Mouse (Mus musculus) frontal cortex, postnatal 25 days (tissue): ENCODE measurements around the gene Magea1.
"Not testable (repeated sequence)": the region's sequence is repeated elsewhere in the genome, so short reads cannot be mapped to it uniquely, and the experiment has no call there.

ENCODE experiments used
- DNase-seq, 2 experiments: peaks; one replicate each; pipeline ENCODE4 v3.0.0; 2022; ENCODE audit warnings: low spot score in 2 of 2

Gene Magea1

DNA sequence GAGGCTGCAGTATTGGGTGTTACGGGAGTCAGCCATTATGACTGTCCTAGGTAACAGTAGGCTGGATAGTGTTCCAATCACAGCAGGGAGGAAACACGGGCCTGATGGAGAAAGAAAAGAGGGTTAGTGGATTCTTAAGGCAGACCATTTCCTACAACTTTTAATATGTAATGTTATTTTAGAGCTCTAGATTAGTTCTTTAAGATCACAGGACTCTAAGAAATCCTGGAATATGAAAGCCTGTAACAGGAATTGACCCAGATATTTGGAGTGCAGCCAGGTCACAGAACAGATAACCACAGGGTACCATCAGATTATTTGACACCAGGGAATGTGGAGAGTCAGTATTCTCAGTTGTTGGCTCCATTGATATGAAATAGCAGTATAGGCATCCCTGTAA lies at the start of gene Magea1:
Gene Magea1 (minus strand): TSS at position 101 of the 400 bp plus-strand sequence.
- DNase-seq: not testable (repeated sequence)

DNA sequence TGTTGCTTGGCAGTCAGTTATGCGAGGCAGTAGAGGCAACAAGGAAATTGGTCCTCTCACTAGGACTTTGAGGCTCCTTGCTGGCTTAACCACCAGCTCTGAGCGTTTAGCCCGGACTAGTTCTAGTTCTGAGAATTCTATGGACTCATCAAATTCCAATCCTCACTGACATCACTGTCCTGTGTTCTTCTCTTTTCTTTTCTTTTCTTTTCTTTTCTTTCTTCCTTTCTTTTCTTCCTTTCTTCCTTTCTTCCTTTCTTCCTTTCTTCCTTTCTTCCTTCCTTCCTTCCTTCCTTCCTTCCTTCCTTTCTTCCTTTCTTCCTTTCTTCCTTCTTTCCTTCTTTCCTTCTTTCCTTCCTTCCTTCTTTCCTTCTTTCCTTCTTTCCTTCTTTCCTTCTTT lies 38.7 kb upstream of the Magea1 start, which contains the start of gene Cldn34b2:
Gene Cldn34b2 (minus strand): TSS at position 101 of the 400 bp plus-strand sequence.
- DNase-seq: not testable (repeated sequence)

DNA sequence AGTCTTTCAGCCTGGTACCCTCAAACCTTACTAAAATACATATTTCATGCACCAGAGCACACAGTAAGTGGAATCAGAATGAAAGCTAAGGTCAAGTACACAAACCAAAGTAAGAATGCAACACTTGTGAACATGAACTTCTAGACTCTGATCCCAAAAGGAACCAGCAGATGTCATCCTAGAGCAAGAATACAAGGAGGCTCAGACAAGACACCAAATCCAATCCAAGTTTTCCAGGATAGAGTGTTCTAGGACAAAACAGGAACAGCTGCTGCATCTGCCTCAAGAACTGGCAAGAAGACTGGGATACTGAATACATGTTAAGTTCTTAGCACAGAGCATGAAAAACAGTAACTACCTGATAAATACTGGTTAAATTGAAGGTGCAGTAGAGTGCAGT lies 8.4 kb upstream of the Magea1 start:
- no peak for DNase-seq

DNA sequence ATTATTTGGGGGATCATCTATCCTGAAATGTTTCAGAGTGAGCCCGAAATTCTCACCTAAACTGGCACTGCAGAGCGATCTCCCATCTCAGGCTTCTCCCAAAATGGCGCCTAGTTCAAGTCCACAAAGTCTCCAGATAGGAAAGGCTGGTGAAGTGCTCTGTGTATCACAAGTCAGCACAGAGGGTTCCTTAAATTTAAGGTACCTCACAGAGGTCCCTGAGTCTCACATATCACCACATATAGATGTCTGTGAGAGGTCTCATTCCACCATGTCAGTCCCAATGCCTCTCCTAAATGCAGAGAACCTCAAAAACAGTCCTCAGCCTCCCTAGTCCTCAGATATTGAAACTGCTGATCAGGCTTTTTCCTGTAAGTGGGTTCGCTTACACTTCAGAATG lies 4.0 kb upstream of the Magea1 start, which contains the start of gene Magea2:
Gene Magea2 (minus strand): TSS at position 101 of the 400 bp plus-strand sequence.
- DNase-seq: not testable (repeated sequence)

DNA sequence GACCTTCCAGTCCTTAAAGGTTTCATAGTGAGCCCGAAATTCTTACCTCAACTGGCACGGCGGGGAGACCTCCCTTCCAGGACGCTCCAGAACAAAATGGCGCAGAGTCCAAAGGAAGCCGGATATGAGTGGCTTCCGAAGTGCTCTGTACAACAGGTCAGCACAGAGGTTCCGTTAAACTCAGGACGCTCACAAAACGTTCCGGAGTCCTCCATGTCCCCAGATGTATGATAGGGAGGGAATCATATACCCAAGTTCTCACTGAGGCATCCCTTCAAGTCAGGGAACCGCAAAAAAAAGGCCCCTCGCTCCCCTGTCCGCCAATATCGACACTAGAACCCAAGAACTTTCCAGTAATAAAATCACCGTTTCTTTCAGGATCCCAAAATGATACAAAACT lies 26.5 kb downstream of the Magea1 start, which contains the start of gene Magea5:
Gene Magea5 (minus strand): TSS at position 101 of the 400 bp plus-strand sequence.
- DNase-seq: not testable (repeated sequence)
